Mouse (Mus musculus): Measurements from ENCODE around the gene Senp5. TPM values are rescaled to one million over a fixed set of nuclear protein-coding genes. Genes with fewer than 3 reads are reported as not detected.
"Not testable (repeated sequence)": the region's sequence is repeated elsewhere in the genome, so short reads cannot be mapped to it uniquely, and the experiment has no call there.

Gene Senp5
- 17.0 and 17.2 TPM in 2 replicates for total RNA-seq (2014; fragmentation: Nextera tagmentation)
- total RNA-seq (2017), result 14.8 and 17.6 TPM in 2 replicates

- ATAC-seq (replicated peaks; ENCODE audit: low FRiP score, low TSS enrichment, poor library complexity, severe bottlenecking), result peak; percentile 99
Measured at GRCm38 (mm10) chr16:32002509-32003477, at the start of gene Senp5. Senp5 (minus strand) TSS chr16:32003287.

GRCm38 (mm10) chr16:32042367-32042766 lies 39.3 kb upstream of the Senp5 start:
- no peak for ATAC-seq (replicated peaks; ENCODE audit: low FRiP score, low TSS enrichment, poor library complexity, severe bottlenecking)

- no peak for ATAC-seq (replicated peaks; ENCODE audit: low FRiP score, low TSS enrichment, poor library complexity, severe bottlenecking)
Measured at GRCm38 (mm10) chr16:32019678-32020077, 16.6 kb upstream of the Senp5 start.

- 0 out of 2 replicates have a peak, but pooled peaks have one; percentile 17 for ATAC-seq (replicated peaks; ENCODE audit: low FRiP score, low TSS enrichment, poor library complexity, severe bottlenecking)
Measured at GRCm38 (mm10) chr16:32010330-32010729, 7.2 kb upstream of the Senp5 start.

- ATAC-seq (replicated peaks; ENCODE audit: low FRiP score, low TSS enrichment, poor library complexity, severe bottlenecking), result peak; percentile 66
Measured at GRCm38 (mm10) chr16:32009913-32010312, 6.8 kb upstream of the Senp5 start.

- no peak for ATAC-seq (replicated peaks; ENCODE audit: low FRiP score, low TSS enrichment, poor library complexity, severe bottlenecking)
Measured at GRCm38 (mm10) chr16:32008529-32009293, 5.6 kb upstream of the Senp5 start.

- ATAC-seq (replicated peaks; ENCODE audit: low FRiP score, low TSS enrichment, poor library complexity, severe bottlenecking), result no peak
Measured at GRCm38 (mm10) chr16:32004731-32005130, 1.6 kb upstream of the Senp5 start.

GRCm38 (mm10) chr16:31996371-31996770 lies 6.7 kb downstream of the Senp5 start:
- no peak for ATAC-seq (replicated peaks; ENCODE audit: low FRiP score, low TSS enrichment, poor library complexity, severe bottlenecking)

GRCm38 (mm10) chr16:31993946-31994345 lies 9.1 kb downstream of the Senp5 start:
- no peak for ATAC-seq (replicated peaks; ENCODE audit: low FRiP score, low TSS enrichment, poor library complexity, severe bottlenecking)

- ATAC-seq (replicated peaks; ENCODE audit: low FRiP score, low TSS enrichment, poor library complexity, severe bottlenecking), result no peak
Measured at GRCm38 (mm10) chr16:31993195-31993594, 9.9 kb downstream of the Senp5 start.

- ATAC-seq (replicated peaks; ENCODE audit: low FRiP score, low TSS enrichment, poor library complexity, severe bottlenecking), result no peak
Measured at GRCm38 (mm10) chr16:31992039-31992438, 11.0 kb downstream of the Senp5 start.

GRCm38 (mm10) chr16:31980946-31981345 lies 22.1 kb downstream of the Senp5 start:
- ATAC-seq (replicated peaks; ENCODE audit: low FRiP score, low TSS enrichment, poor library complexity, severe bottlenecking), result no peak

- no peak for ATAC-seq (replicated peaks; ENCODE audit: low FRiP score, low TSS enrichment, poor library complexity, severe bottlenecking)
Measured at GRCm38 (mm10) chr16:31979501-31979900, 23.6 kb downstream of the Senp5 start.

GRCm38 (mm10) chr16:31975258-31975657 lies 27.8 kb downstream of the Senp5 start:
- ATAC-seq (replicated peaks; ENCODE audit: low FRiP score, low TSS enrichment, poor library complexity, severe bottlenecking), result no peak

GRCm38 (mm10) chr16:31963224-31963623 lies 39.9 kb downstream of the Senp5 start:
- ATAC-seq (replicated peaks; ENCODE audit: low FRiP score, low TSS enrichment, poor library complexity, severe bottlenecking), result no peak

GRCm38 (mm10) chr16:31948345-31948774 lies 54.7 kb downstream of the Senp5 start, which contains the start of the genes 0610012G03Rik and Ncbp2:
0610012G03Rik (minus strand) TSS chr16:31948494.
Ncbp2 (plus strand) TSS chr16:31948513.
- ATAC-seq (replicated peaks; ENCODE audit: low FRiP score, low TSS enrichment, poor library complexity, severe bottlenecking), result peak; percentile 81

- no peak for ATAC-seq (replicated peaks; ENCODE audit: low FRiP score, low TSS enrichment, poor library complexity, severe bottlenecking)
Measured at GRCm38 (mm10) chr16:31947901-31948316, 55.2 kb downstream of the Senp5 start.

- no peak for ATAC-seq (replicated peaks; ENCODE audit: low FRiP score, low TSS enrichment, poor library complexity, severe bottlenecking)
Measured at GRCm38 (mm10) chr16:31947333-31947732, 55.8 kb downstream of the Senp5 start.

GRCm38 (mm10) chr16:31945986-31946385 lies 57.1 kb downstream of the Senp5 start:
- not testable (repeated sequence) for ATAC-seq (replicated peaks; ENCODE audit: low FRiP score, low TSS enrichment, poor library complexity, severe bottlenecking)

- ATAC-seq (replicated peaks; ENCODE audit: low FRiP score, low TSS enrichment, poor library complexity, severe bottlenecking), result no peak
Measured at GRCm38 (mm10) chr16:31945372-31945771, 57.7 kb downstream of the Senp5 start.
